Mouse (Mus musculus) spleen, adult 12 weeks (tissue): ENCODE data around the gene Pfkfb3.
"Not testable (repeated sequence)": the region's sequence is repeated elsewhere in the genome, so short reads cannot be mapped to it uniquely, and the experiment has no call there.

ENCODE experiments used
- DNase-seq: peaks from one replicate; pipeline ENCODE4 v3.0.0; 2022; ENCODE audit warnings: low spot score

Pfkfb3 gene

DNA sequence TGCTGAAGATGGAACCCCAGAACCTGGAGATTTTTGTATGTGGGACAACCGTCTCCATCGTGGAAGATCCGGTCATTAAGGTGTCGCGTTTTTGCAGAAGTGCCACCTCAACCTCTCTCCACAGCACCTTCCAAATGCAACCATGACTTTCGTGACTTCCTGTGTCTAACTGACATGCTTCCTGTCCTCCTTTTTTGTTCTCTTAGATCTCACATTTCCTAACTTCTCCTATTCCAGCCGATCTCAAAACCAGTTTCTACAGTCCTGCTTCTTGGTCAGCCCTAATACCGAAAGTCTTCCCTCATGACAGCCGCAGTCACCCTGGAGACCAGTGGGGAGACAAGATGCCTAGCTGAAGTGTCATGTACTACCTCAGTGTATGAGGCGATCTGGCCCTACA, 5.4 kb downstream of the Pfkfb3 start:
- no peak for DNase-seq

DNA sequence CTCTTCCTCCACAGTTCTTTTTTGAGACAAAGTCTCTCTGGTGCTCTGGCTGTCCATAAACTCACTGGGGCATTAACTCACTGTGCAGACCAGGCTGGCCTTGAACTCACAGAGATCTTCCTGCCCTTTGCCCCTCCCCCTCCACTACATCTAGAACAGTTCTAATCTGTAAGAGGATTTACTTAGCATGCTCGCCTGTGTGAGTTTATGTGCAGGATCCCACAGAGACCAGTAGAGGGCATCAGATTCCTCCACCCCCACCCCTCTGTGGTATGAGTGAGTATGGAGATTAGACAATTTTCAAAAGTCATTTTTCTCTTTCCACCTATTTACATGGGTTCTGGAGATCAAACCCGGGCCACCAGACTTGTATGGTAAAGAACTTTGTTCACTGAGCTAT, 6.3 kb downstream of the Pfkfb3 start:
- no peak for DNase-seq

DNA sequence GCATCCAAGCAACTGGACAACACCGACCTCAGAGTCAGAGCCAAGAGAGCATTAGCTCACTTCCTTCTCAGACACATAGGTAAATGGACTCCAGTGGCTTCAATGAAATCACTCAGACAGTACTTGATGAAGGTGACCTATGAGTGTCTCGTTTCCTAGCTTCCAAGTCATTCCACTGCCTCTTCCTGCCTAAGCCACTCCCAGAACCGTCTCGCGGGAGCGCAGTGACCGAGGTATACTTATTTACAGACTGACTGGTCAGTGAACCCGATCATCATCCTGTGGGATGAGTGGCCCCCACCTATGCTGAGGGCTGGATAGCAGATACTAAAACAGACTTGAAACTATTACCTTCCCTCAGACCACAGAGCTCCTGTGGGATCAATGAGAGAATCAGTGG, 7.8 kb downstream of the Pfkfb3 start:
- DNase-seq = no peak

GRCm38 (mm10) chr2:11545380-11545779, 8.5 kb downstream of the Pfkfb3 start:
- no peak for DNase-seq

DNA sequence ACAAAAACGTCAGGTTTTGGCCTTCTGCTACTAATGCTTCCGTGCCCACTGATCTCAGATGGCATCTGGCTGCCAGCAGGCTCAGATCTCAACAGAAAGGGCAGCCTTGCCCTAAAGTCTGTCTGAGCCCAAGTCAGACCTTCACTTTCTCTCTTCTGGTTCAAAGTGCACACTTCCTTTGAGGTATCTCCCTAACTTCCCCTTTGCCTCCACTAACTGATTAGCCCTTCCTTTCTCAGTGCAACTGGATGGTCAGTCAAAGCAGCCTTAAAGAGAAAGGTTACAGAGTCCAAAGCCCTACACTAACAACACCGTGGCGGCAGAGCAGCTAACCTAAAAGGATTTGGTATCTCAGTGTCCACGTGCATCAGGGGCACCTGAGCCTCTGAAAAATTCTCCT, 9.5 kb downstream of the Pfkfb3 start:
- DNase-seq = no peak

- DNase-seq = no peak
Observed at GRCm38 (mm10) chr2:11543158-11543557, 10.7 kb downstream of the Pfkfb3 start.

DNA sequence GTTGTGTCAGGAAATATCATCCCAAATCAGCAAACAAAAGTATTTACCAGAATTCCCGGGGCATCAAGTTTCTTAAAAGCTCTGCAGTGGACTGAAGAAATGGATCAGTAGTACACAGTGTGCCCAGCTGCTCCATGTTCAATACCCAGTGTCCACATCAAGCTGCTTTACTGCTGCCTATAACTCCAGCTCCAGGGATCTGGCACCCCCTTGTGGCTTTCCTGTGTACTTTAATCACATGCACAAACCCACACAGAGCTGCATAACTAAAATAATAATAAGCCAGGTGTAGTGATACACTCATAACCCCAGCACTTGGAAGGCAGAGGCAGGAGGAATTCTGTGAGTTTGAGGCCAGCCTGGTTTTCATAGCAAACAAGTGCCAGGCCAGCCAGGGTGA, 11.2 kb downstream of the Pfkfb3 start:
- peak; percentile 21 for DNase-seq

- DNase-seq = no peak
Observed at GRCm38 (mm10) chr2:11542121-11542520, 11.8 kb downstream of the Pfkfb3 start.

DNA sequence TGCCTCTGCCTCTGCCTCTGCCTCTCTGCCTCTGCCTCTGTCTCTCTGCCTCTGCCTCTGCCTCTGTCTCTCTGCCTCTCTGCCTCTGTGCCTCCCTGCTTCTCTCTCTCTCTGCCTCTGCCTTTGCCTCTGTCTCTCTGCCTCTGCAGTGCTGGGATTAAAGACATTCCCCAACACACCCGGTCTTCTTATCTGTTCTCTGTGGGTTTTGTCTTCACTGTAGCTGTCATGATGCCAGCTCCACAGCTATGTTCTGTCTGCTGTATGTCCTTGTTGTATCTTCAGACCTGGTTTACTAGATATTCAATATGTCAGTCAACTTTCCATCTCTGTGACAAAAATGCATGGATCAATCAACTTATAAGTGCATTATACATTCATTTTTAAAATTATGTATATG, 12.3 kb downstream of the Pfkfb3 start:
- not testable (repeated sequence) for DNase-seq

GRCm38 (mm10) chr2:11535966-11536365, 17.9 kb downstream of the Pfkfb3 start:
- DNase-seq = no peak

GRCm38 (mm10) chr2:11535412-11535928, 18.4 kb downstream of the Pfkfb3 start:
- DNase-seq = peak; percentile 68

GRCm38 (mm10) chr2:11534826-11535225, 19.1 kb downstream of the Pfkfb3 start:
- DNase-seq = no peak

DNA sequence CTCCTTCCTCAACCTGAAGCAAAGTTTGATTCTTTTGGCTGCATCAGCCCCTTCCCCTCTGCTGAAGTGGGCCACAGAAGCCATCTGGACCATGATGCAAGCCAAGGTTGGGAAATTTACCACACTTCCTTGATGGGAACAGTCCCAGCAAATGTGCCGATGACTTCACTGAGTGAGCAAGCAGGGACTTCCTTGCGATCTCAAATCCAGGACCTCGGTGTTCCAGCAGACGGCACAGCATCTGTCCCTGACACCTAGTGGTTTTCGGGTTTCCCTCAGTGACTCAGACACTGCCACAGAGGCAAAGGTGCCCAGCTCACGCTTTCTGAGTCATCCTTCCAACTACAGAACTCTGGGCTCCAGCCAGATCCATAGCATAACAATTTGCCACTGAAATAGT, 23.8 kb downstream of the Pfkfb3 start:
- no peak for DNase-seq

- no peak for DNase-seq
Observed at GRCm38 (mm10) chr2:11526063-11526462, 27.8 kb downstream of the Pfkfb3 start.

DNA sequence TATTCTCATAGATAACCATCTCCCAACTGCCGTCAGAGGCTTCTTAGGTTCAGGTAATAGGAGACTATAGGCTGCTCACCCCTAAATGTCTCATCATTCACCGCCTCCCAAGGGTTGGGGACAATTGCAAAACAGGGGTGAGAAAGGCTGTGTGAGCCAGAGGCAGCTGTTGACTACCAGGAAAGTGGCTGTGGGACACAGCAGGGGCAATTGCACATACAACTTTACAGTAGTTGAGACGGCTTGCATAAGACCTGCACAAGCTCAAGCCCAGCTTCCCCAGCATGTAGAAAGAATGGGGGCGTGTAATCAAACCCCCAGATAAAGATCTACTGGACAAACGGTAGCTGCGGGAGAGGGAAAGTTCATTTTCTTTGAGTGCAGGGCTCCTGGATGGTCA, 29.1 kb downstream of the Pfkfb3 start:
- DNase-seq = no peak

- no peak for DNase-seq
Observed at GRCm38 (mm10) chr2:11521758-11522157, 32.1 kb downstream of the Pfkfb3 start.

DNA sequence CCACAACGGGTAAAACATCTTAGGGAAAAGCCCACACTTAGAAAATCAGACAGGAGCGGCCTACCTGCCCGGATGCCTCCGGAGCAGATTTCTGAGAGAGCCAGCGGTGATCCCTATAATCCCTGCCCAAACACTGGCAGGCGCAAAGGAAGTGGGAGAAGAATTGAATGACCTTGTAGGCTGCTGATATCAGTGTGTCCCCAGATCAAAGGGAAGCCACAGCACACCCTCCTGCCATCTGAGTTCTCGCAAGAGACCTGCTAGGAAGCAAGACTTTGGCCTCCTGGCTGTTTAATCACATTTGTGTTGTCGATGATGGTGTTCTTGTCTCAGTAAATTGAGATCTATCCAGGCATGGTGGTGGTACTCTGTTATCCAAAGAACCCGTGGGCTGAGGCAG, 33.1 kb downstream of the Pfkfb3 start:
- DNase-seq = no peak

DNA sequence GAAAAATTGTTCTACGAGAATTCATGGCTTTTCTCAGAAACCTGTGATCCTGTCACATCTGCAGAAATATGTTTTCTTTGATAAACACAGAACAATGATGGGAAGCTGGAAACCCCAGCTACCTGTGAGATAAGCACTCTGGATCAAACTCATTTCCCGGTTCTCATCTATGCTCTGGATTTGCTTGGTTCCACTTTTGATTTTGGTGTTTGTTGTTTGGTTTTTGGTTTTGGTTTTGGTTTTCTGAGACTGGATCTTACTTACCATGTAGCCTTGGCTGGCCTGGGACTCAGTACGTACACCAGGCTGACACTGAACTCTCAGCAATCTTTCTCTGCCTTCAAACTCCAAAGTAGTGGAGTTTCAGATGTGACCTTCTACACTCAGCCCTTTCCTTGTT, 38.0 kb downstream of the Pfkfb3 start:
- no peak for DNase-seq

- DNase-seq = no peak
Observed at GRCm38 (mm10) chr2:11513057-11513967, 40.6 kb downstream of the Pfkfb3 start.

GRCm38 (mm10) chr2:11512127-11512526, 41.8 kb downstream of the Pfkfb3 start:
- no peak for DNase-seq

- no peak for DNase-seq
Observed at GRCm38 (mm10) chr2:11503736-11504135, 50.1 kb downstream of the Pfkfb3 start.

DNA sequence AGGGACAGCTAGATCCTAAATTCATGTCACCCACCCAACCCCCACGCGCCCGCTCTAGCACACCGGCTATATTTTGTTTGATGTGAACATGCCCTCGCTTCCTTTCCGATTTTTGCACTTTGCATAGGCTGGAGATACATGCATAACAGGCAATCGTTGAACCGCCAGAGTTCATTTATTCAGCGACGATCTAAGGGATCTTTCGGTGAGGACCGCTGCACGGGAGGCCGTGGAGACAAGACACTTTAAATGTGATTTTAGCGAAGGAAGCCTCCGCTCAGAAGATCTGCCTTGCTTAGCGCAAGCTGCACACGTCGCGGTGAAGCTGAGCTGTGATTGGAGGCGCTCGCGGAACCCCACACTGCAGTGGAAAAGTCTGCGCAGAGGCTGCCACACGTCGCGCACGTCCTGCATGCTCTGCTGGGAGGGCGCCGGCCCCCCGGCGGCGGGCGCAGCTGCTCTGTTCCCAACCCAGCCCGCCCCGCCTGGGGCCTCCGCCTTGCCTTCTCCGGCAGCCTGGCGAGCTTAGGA, 50.9 kb downstream of the Pfkfb3 start:
- peak; percentile 40 for DNase-seq

- DNase-seq = no peak
Observed at GRCm38 (mm10) chr2:11502255-11502765, 51.6 kb downstream of the Pfkfb3 start.
